Mouse (Mus musculus): ENCODE measurements around the gene Rab3b. TPM values are rescaled to one million over a fixed set of nuclear protein-coding genes. Genes with fewer than 3 reads are reported as not detected.
A peak's percentile ranks its signal among the peaks of the same experiment; 100 is the strongest.

Gene Rab3b
- total RNA-seq, 2 experiments from 2014 or later = 0.14 to 0.21 TPM

DNA sequence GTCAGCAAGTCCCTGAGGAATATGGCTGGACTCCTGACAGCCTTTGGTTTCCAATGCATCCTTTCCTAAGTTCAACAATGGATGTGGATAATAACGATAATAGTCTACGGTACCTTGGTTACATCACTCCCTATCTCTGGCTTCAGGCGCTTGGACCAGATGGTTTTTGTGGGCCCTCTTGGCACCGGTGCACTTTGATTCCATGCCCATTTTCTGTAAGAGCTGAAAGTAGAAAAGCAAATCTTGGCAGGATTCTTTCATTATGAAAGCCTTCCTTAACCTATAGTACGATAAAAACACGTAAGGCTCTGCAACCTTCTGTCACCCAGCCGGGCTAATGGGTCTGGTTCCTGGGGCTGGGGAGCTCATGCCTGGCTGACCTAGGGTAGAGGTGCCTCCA, 70.3 kb downstream of the Rab3b start:
- no peak for DNase-seq (ENCODE audit: low spot score)

DNA sequence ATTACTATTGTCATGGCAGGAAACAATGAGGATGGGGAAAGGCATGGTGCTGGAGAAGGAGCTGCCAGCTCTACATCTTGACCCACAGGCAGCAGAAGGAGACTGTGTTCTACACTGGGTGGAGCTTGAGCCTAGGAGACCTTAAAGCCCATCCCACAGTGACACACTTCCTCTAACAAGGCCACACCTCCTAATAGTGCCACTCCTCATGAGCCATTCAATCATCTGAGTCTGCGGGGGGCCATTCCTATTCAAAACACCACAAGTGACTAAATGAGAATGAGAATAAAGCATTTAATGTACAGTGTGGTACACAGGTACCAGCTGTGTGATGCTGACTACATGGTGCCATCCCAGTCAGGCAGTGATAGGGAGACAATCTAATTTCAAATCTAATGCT, 71.3 kb downstream of the Rab3b start:
- no peak for DNase-seq (ENCODE audit: low spot score)

DNA sequence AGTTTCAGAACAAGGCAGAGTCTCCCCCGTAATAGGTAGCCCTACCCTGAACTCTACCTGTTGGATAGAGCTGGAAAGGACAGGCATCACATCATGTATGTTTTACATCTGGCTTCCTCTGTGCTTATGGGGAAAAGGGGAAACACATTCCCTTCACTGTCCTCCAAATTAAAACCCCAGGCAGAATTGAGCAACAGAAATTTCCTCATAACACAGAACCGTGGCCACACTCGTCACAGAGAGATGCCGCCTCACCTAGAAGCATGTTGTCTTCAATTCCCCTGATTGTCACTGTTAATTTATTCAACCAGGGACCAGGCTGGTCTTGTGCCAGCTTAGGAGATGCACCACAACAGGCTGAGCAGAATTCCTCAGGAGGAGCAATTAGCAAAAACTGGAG, 72.8 kb downstream of the Rab3b start:
- no peak for DNase-seq (ENCODE audit: low spot score)

DNA sequence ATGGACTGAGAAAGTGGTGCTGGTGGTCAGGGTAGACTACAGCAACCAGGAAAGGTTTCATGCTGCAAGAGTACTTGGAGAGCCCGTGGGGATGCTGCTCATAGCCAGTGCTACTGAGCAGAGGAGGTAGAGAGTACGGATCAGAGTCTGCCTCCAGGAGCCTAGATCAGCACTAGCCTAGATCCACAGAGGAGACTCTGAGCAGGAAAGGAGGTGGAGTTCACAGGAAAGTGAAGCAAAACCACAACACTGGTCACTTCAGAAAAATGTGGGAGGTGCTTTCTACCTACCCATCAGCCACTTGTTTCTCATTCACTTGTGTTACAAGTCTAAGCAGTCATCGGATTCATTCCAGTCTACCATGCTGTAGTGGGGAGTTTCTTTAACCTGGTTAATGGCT, 80.8 kb downstream of the Rab3b start:
- no peak for DNase-seq (ENCODE audit: low spot score)

DNA sequence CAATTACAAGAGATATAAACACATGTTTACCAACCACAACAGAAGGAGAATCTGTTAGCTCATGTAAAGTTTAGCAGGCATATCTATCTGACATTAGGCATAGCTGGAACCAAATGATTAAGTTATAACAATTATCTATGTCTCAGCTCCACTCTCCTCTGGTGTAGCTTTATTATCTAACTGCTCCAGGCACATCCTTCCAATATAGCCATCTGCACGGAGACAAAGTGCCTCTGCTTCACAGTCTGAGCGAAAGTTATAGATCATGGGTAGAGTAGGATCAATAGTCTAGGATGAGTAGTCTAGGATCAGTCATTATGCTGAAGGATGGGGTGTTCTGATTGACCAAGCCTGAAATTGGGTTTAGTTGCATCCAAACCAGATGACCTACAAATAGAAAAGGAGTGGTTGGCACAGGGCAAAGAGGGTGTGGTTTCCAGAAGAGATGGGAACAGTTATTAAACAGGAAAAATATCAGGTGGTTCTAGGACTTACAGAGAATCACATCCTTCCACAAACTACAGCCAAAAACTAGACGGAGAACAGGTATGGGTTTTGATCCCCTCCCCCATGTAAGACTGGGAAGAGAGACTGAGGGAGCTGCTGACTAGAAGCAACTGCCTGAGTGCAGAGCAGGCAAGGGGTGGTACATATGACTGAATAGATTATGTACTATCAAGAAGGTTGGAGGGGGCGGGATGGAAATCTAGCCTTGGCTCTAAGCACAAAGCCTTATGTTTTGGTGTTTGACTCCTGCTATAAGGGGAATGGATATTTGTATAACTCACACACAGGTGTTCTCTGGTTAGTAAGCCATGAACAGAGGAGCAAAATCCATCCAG, 82.0 kb downstream of the Rab3b start:
- DNase-seq (ENCODE audit: low spot score) = no peak

DNA sequence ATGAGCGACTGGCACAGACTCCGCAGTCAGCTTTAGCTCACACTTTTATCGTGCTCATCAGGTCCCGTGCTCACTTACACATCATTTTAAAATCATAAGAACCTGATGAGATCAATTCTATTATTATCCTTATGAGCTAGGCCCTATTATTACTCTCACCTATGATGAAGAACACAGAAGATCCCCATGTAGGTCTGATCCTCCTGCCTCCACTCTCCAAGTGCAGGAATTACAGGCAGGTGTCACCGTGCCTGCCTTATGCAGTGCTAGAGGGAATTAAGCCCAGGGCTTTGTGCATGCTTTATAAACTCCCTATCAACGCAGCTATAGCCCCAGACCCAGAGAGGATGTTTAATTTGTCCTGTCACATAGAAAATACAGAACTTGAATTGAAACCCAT, 84.2 kb downstream of the Rab3b start:
- no peak for DNase-seq (ENCODE audit: low spot score)

DNA sequence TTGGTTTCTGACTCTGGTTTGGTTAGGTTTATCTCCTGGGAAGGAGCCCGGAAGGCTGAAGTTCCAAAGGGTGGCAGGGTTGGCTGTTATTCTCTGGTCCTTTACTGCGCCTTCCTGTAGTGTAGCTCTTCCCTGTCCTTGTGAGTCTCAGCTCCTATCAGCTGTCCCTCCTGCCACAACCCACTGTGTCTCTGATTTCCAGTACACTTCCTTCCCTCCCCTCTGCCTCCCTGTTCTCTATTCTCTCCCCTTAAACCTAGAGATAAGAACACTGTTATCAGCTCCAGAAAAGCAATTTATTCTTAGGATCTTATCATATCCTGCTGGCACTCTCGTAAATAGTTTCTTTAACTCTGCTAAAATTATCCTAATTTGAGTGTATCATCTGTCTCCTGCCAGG, 90.7 kb downstream of the Rab3b start:
- no peak for DNase-seq (ENCODE audit: low spot score)

DNA sequence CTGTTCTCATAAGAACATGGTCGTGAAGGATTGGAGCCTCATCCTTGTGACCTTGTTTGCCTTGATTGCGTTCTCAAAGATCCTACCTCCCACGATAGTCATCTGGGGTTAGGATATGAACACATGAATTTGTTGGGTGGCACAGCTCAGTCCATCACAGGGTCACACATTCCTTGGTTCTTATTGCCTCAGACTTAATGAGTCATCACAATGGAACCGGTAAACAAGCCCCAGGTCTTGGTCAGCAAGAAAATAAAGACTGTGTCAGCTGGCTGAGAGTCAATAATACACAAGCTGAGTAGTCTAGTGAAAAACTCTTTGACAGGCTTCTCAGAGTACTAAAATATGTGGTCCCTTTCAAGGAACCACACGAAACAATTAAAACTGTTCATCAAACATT, 92.2 kb downstream of the Rab3b start:
- no peak for DNase-seq (ENCODE audit: low spot score)

DNA sequence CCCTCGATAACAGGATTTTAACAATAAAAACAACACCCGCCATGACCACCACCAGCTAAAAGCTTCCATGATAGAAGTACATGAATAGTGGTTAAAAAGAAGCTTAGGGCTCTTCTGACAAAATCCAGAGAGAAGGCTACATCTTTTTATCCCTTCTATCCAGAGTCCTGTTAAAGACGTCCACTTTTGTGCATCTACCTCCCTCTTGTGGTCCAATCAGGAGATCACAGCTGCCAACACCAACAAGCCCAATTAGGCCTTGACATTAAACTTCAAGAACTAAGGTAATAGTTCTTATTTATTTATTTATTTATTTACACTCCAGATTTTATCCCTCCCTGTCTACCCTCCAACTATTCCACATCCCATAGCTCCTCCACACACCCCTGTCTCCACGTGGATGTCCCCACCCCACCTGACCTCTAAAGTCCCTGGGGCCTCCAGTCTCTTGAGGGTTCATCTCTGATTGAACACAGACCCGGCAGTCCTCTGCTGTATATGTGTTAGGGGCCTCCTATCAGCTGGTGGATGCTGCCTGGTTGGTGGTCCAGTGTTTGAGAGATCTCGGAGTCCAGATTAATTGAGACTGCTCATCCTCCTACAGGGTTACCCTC, 97.7 kb downstream of the Rab3b start:
- peak; percentile 24 for DNase-seq (ENCODE audit: low spot score)

DNA sequence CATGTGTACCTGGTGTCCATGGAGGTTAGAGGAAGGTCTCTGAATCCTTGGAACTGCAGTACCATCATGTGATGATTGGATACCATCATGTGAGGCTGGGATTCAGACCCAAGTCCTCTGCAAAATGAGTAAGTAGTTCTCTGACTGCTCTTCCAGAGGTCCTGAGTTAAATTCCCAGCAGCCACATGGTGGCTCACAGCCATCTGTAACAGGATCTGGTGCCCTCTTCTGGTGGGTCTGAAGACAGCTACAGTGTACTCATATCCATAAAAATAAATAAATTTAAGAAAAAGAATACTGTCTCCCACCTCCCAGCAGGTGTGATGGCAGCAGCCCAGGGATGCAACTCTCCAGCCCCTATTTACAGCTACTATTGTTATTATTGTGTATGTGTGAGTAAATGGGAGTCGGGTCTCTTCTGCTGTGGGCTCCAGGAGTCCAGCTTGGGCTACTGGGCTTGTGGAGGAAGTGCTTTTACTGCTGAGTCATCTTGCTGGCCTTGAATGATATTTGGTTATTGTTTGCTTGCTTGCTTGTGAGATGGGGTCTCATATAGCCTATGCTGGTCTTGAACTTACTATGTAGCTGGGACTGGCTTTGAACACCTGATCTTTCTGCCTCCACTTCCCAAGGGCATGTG, 108.1 kb downstream of the Rab3b start:
- no peak for DNase-seq (ENCODE audit: low spot score)

DNA sequence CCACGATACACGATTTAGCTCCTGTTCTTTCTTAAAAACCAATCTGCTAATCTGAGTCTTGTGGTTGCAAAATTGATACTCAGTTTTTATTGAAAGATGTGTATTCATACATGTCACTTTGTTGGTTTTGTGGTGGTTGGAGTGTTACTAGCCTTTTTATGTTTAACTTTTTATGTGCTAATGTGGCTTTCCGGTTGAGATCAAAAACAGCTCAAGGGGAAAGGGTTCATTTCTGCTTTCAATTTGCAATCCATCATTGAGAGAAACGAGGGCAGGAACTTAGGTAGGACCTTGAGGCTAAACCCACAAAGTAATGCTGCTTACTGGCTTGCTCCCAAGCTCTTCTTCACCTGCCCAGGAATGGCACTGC, 108.6 kb downstream of the Rab3b start:
- DNase-seq (ENCODE audit: low spot score) = no peak

DNA sequence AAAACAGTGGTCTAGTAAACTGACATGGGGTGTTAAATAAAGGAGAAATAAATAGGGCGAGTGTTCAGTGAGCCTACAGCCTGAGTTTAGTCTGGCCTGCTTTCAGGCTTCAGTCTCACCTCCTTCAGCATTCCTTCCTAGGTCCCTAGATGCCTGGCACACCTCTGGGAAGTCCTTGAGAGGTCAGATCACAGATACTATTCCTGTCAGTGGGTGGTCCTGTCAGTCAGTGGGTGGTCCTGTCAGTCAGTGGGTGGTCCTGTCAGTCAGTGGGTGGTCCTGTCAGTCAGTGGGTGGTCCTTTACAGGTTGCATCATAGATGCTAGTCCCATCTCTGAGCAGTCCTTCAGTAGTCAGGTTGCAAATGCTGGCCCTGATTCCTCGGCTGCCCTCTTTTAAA, 110.6 kb downstream of the Rab3b start:
- no peak for DNase-seq (ENCODE audit: low spot score)

DNA sequence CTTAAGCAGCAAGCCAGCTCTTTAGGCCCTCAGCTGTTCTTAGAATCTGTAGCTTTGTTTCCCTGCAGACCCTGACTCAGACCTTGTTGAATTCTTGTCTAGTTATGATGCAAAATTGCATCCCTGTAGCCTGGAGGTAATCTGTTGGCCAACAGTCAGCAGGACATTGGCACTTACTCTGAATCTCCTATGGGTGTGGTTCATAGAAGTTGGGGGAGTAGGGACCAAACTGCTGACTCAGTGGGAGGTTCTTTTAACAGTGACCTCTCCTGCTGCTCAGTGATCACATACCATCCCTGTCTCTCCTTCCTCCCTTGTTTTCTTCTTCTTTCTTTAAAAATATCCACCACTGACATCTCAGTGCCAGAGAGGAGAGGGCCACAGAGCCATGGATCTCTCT, 111.2 kb downstream of the Rab3b start:
- peak; percentile 5 for DNase-seq (ENCODE audit: low spot score)

DNA sequence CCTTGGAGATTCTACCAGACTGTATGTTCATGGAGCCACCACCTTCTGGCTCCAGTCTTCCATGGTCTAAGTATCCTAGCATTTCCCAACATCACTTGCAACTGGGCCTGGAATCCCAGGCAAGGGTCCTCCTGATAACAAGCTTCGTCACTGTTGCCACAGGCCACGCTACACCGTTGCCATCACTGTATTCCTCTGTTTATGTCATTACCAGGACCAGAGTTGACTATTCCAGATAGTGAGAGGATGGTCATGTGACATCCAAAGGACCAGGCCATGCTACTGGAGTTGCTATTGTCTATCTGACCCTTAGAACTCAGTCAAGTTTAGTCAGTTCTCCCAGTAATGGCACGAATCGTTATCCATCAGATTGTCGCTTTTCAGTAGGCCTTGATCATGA, 111.7 kb downstream of the Rab3b start:
- DNase-seq (ENCODE audit: low spot score) = no peak

DNA sequence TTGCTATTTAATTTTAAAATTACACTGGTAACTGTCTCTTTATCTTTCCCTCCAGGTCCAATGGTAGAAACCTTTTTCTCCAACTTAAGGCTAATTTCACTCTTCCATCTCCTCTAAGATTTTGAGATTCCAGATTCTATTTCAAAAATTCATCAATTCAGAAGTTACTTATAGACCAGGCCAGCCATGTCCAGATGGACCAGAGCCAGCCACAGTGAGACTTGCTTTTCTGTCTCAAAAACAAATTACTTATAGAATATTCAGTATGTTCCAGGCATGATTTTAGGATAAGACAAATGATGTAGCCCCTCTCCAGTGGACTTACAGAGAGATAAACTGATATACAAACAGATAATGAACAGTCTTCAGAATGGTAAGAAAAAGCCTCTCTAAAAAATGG, 112.9 kb downstream of the Rab3b start:
- no peak for DNase-seq (ENCODE audit: low spot score)

Other genes with a start within 250 kb of the Rab3b start
- 1 to 10 TPM in 1 of 2 experiments, under 1 TPM in 1; 0.57 to 1.1 TPM for gene 3110021N24Rik, start 159.4 kb upstream of the Rab3b start, total RNA-seq (2021)
- gene Zfyve9, start 98.3 kb upstream of the Rab3b start, total RNA-seq (2021) = 10 to 100 TPM; 58.2 to 61.6 TPM
- 10 to 100 TPM; 39.5 to 44.5 TPM for gene Btf3l4, start 45.4 kb upstream of the Rab3b start, total RNA-seq (2021)
- gene Txndc12, start 44.5 kb upstream of the Rab3b start, total RNA-seq (2021) = 10 to 100 TPM; 10.9 to 12.0 TPM
- gene Kti12, start 31.3 kb upstream of the Rab3b start, total RNA-seq (2021) = 10 to 100 TPM; 21.2 to 24.5 TPM
- not detected for gene A730015C16Rik, start 30.4 kb upstream of the Rab3b start, total RNA-seq (2021)
- gene Nrd1, start 121.6 kb downstream of the Rab3b start, total RNA-seq (2021) = 100 to 1,000 TPM; 150 to 152 TPM